Mouse (Mus musculus) testis, adult 2 months (tissue): ENCODE measurements around the gene Wwc1. TPM values are rescaled to one million over a fixed set of nuclear protein-coding genes. Genes with fewer than 3 reads are reported as not detected.

Experiments
- H3K27ac ChIP-seq: fragments of 200-500 bp; 2 replicates; pipeline ENCODE4 v1.5.1; 2012; ENCODE audit warnings: low read depth, low read length; ENCODE audit not compliant: control insufficient read depth, insufficient read depth
- H3K27me3 ChIP-seq: fragments of 200-500 bp; 2 replicates; pipeline ENCODE4 v1.6.1; 2012; ENCODE audit warnings: mild to moderate bottlenecking, low read length, moderate library complexity; ENCODE audit not compliant: control insufficient read depth, insufficient read depth
- H3K36me3 ChIP-seq: fragments of 200-500 bp; 2 replicates; pipeline ENCODE4 v1.6.1; 2012; ENCODE audit warnings: mild to moderate bottlenecking, low read length; ENCODE audit not compliant: control insufficient read depth, insufficient read depth
- H3K4me1 ChIP-seq: fragments of 200-500 bp; 2 replicates; pipeline ENCODE4 v1.6.1; 2012; ENCODE audit warnings: low read length; ENCODE audit not compliant: control insufficient read depth, insufficient read depth
- H3K4me3 ChIP-seq: fragments of 200-500 bp; 2 replicates; pipeline ENCODE4 v1.5.1; 2012; ENCODE audit warnings: low read depth, mild to moderate bottlenecking, low read length, moderate library complexity, mixed read lengths; ENCODE audit not compliant: control insufficient read depth
- CTCF ChIP-seq: fragments of 200-500 bp; IDR thresholded peaks from 2 replicates; pipeline ENCODE4 v1.5.1; 2012; ENCODE audit warnings: low read depth, mild to moderate bottlenecking, inconsistent platforms, low read length, moderate library complexity; ENCODE audit not compliant: control insufficient read depth, insufficient read depth, insufficient replicate concordance
- POLR2A ChIP-seq: fragments of 200-500 bp; IDR thresholded peaks from 2 replicates; pipeline ENCODE4 v1.6.1; 2012; ENCODE audit warnings: low read depth, mild to moderate bottlenecking, inconsistent platforms, low read length, moderate library complexity; ENCODE audit not compliant: control insufficient read depth
- polyA plus RNA-seq: library from polyadenylated mRNA; depleted of rRNA; stranded (reverse); fragments of >200 nt; gene quantifications from 2 replicates; pipeline ENCODE4 v1.2.3, GENCODE M21; 2012

Gene Wwc1
- polyA plus RNA-seq, 1 experiment: 2.7 TPM

GRCm38 (mm10) chr11:35919383-35919782, 60.9 kb downstream of the Wwc1 start:
- Histone ChIP-seq H3K4me1 (no peaks in the 10 kb centered on the region; the same call in 1 of the 2 replicates), H3K27ac (no peak overlapping the region), H3K27me3 (no peaks in the 10 kb centered on the region), H3K36me3 (no peaks in the 10 kb centered on the region), H3K4me3 (no peak overlapping the region)
- no peak for TF ChIP-seq CTCF
- TF ChIP-seq POLR2A: no peak

DNA sequence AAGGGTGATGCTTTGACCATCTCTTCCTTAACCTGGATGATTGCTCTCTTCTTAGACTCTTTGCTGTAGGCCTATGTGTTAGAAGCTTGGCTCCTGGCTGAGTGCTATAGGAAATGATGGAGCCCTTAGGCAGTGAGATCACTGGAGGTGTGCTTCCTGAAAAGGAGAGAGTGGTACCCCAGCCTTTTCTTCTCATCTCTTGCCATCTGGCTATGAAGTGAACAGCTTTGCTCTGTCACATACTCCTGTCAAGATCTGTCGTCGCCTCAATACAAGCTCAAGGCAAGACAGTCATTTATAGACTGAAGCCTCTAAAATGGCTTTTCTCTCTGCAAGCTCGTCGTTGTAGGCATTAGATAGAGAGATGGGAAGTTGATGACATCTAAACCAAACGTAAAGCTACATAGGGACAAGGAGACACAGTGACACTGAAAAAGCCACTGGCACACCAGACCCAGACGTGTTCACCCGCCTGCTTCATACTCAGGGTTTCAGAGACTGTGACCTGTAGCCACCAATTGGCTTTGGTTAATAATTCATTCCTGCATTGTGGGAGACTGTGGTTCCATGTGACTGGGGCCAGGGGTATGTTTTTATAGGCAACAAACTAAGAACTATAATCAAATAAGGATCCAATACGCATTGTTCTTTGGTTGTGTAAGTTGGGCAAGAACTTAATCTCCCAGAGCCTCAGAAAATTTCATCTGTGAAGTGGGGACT, 63.7 kb downstream of the Wwc1 start:
- no peak overlapping the region for H3K4me3 ChIP-seq
- no peak overlapping the region for H3K27ac ChIP-seq
- H3K36me3 ChIP-seq: no peaks in the 10 kb centered on the region
- H3K27me3 ChIP-seq: no peaks in the 10 kb centered on the region
- no peak for TF ChIP-seq CTCF
- no peak for TF ChIP-seq POLR2A
- H3K4me1 ChIP-seq: no peaks in the 10 kb centered on the region

- Histone ChIP-seq H3K4me1 (no peaks in the 10 kb centered on the region), H3K27me3 (no peaks in the 10 kb centered on the region), H3K27ac (no peak overlapping the region), H3K4me3 (no peak overlapping the region), H3K36me3 (no peaks in the 10 kb centered on the region)
- TF ChIP-seq CTCF: no peak
- no peak for TF ChIP-seq POLR2A
Measured at GRCm38 (mm10) chr11:35915546-35915945, 64.8 kb downstream of the Wwc1 start.

GRCm38 (mm10) chr11:35913418-35914044, 66.8 kb downstream of the Wwc1 start:
- no peak for TF ChIP-seq CTCF
- no peak for TF ChIP-seq POLR2A
- Histone ChIP-seq H3K4me1 (no peaks in the 10 kb centered on the region), H3K27me3 (no peaks in the 10 kb centered on the region), H3K4me3 (no peak overlapping the region), H3K27ac (no peak overlapping the region), H3K36me3 (no peaks in the 10 kb centered on the region)

- no peaks in the 10 kb centered on the region for H3K36me3 ChIP-seq
- H3K27ac ChIP-seq: no peak overlapping the region
- H3K4me1 ChIP-seq: no peaks in the 10 kb centered on the region
- H3K27me3 ChIP-seq: no peaks in the 10 kb centered on the region
- no peak overlapping the region for H3K4me3 ChIP-seq
- no peak for TF ChIP-seq POLR2A
- no peak for TF ChIP-seq CTCF
Measured at GRCm38 (mm10) chr11:35904955-35905550, 75.3 kb downstream of the Wwc1 start.

DNA sequence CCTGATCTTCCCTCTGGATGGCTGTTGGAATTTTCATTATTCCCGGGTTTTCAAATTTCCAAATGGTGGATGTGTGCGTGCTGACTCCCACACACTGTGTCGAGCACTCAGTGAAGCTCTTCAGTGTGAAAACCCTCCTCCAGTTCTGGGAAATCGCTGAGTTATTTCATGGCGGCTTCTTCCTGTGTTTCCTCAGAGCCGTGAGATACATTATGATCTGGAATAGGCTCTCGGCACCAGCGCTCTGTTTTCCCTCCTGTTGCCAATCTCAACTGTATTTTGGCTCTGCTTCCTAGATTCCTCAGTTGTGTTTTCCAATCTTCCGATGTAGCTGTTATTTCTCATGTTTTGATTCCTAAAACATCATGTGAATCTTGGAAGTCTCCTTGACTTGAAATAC, 77.2 kb downstream of the Wwc1 start:
- H3K4me3 ChIP-seq: no peak overlapping the region
- H3K36me3 ChIP-seq: no peaks in the 10 kb centered on the region
- H3K4me1 ChIP-seq: no peaks in the 10 kb centered on the region
- H3K27ac ChIP-seq: no peak overlapping the region
- TF ChIP-seq POLR2A: no peak
- H3K27me3 ChIP-seq: no peaks in the 10 kb centered on the region

GRCm38 (mm10) chr11:35899946-35900345, 80.4 kb downstream of the Wwc1 start:
- Histone ChIP-seq H3K36me3 (no peaks in the 10 kb centered on the region), H3K27ac (no peak overlapping the region), H3K4me3 (no peak overlapping the region), H3K4me1 (no peaks in the 10 kb centered on the region), H3K27me3 (no peaks in the 10 kb centered on the region)
- no peak for TF ChIP-seq CTCF
- TF ChIP-seq POLR2A: no peak
